Mouse (Mus musculus) gastrocnemius, postnatal 36 days (tissue): ENCODE measurements around the gene Dennd6b. TPM values are rescaled to one million over a fixed set of nuclear protein-coding genes. Genes with fewer than 3 reads are reported as not detected.

Experiments
- DNase-seq, 2 experiments: peaks; one replicate each; pipeline ENCODE4 v3.0.0; 2022
- intact Hi-C: fragments of 180-260 bp; cut with DNase I; formaldehyde crosslinking; loops from one replicate; pipeline ENCODE4 v1.15.1; 2025
- long read RNA-seq, 2 experiments: library from polyadenylated mRNA; stranded (forward); transcript quantifications; one replicate each; pipeline ENCODE4 v2.0.0; 2021
- total RNA-seq, 2 experiments: library from RNA; stranded (reverse); gene quantifications; 2 replicates each; pipeline ENCODE4 v1.2.3; 2021

Dennd6b gene
- 1 to 10 TPM; 7.6 to 9.0 TPM for total RNA-seq
- long read RNA-seq, experiment 1, full-length matches to known transcripts: 6 of 17 reads
- long read RNA-seq, experiment 1, partial matches to known transcripts: 0 of 17 reads
- long read RNA-seq, experiment 1, other reads (novel, unspliced or antisense): 11 of 17 reads
- long read RNA-seq, experiment 2, full-length matches to known transcripts: 17 of 29 reads
- long read RNA-seq, experiment 2, partial matches to known transcripts: 2 of 29 reads
- long read RNA-seq, experiment 2, other reads (novel, unspliced or antisense): 10 of 29 reads

DNA sequence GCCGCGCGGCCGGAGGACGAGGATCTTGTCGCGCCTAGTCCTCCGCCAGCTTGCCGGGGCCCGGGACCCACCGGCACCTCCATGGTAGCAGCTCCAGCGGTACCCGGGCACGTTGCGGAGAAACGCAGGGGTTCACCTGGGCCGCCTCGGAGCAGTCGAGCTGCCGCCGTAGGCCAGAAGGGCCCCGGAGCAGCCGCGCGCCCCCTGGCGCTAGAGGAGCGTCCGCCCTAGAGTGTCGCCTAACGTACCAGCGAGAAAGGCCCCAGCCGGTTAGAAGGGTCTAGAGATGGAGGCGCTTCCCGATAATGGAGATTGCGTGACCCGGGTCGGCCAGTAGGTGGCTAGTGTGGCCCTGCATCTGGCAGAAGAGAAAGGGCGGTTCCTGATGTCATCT is at the start of gene Dennd6b:
TSS of gene Dennd6b (minus strand) at position 184 of the 394 bp plus-strand sequence.
- peak; percentile 95 to 96 for DNase-seq
- intact Hi-C loops: no loop called here

GRCm38 (mm10) chr15:89241025-89241424 is 44.7 kb upstream of the Dennd6b start:
- intact Hi-C loops: no loop called here
- no peak for DNase-seq

DNA sequence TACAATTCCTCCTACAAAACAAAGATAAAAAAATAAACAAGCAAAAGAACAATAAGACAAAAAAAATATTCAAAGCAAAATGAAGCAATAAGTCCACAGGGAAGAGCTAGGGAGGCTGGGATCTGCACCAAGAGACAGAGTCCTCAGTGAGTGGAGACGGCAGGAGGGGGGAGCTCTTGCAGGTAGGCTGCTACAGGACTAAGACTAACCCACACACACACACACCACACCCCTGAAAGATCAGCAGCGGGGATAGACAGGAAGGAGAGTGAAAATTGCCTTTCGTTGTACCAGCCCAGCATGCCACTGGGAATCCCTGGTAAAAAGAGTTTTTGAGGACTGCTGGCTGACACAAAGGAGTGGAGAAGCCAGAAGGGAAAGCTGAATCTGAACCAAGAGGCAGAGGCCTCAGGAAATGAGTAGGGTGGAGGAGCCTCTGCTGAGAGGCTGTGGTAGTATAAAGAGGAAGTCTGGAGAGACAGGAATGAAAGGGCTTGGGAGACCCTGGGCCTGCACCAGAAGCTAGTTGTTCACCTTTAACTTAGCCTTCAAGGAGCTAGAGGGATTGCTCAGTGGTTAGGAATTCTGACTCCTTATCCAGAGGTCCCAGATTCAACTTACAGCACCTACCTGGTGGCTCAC is 43.6 kb upstream of the Dennd6b start:
- intact Hi-C loops: no loop called here
- DNase-seq: no peak

- DNase-seq: no peak
- intact Hi-C loops: no loop called here
Measured at GRCm38 (mm10) chr15:89234052-89234451, 37.8 kb upstream of the Dennd6b start.

- intact Hi-C loops: no loop called here
- peak in 1 of 2 experiments; percentile 25 for DNase-seq
Measured at GRCm38 (mm10) chr15:89233586-89233985, 37.3 kb upstream of the Dennd6b start.

DNA sequence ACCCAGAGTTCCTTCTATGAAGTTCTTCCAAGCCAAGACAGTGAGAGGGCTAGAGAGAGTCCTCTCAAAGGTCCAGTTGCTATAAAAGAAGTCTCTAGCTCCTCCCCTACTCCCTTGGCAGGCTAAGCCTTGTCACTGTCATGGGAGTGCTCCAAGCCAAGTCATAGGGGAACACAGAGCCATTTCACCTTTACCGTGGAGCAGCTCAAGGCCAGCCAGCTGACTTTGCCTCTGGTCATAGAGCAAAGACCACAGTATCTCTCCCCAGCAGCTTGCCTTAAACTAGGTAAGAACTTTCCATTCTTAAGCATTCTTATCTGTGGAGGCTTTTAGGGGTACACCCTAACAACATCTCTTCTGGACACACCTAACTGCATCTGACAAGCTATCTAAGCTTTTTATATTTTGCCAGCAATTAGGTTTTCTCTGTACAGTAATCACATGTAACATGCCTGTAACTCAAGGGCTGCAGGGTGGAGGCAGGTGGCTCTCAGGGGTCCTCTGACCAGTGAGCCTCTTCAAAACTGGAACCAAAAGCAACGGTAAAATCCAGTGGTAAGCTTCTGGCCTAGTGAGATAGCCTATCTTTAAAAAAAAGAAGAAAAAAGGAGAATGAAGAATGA is 19.4 kb upstream of the Dennd6b start:
- DNase-seq: peak; percentile 26 to 55
- intact Hi-C loops: no loop called here

- DNase-seq: no peak
- intact Hi-C loops: loop anchor here (5.0 kb wide), 2 partner anchors 93 to 128 kb away; partner anchors contain the start of genes Selenoo and Tubgcp6
Measured at GRCm38 (mm10) chr15:89214953-89215352, 18.7 kb upstream of the Dennd6b start.

DNA sequence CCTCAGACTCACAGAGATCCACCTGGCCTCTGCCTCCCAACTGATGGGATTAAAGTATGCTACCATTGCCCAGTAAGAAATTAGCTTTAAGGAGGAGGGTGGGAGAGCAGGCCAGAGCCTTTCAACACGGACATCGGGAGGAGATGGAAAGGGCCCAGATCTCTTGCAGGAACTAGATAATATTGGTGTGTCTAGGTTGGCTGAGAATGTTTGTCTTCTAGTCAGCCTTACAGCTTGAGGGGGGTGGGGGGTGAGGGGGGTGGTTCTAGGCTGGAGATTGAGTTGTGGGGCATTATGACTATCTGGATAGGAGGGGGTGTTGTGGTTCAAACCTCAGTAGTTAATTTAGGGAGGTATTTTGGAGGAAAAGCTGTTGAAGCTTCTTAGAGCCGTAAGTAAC is 17.2 kb upstream of the Dennd6b start:
- intact Hi-C loops: loop anchor here (5.0 kb wide), 2 partner anchors 91 to 126 kb away; partner anchors contain the start of genes Selenoo and Tubgcp6
- DNase-seq: no peak

DNA sequence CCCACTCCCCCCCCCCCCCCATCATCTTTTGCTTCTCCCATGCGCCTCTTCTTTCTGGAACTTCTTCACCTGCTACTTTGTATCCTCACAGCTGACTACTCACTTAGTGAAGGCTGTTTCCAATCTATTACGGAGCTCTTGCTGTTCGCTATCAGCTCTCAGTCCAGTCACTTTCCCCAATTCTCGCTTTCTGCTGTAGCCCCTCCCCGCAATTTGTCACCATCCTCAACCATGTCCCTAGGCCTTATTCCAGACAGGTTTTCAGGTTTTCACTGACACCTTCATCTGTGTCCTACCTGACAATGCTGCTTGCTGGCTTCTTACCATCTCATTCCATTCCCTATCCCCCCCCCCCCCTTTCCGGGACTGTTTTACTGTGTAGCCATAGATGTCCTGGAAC is 16.2 kb upstream of the Dennd6b start:
- no peak for DNase-seq
- intact Hi-C loops: loop anchor here (5.0 kb wide), 2 partner anchors 90 to 125 kb away; partner anchors contain the start of genes Selenoo and Tubgcp6

GRCm38 (mm10) chr15:89211716-89212461 is 15.6 kb upstream of the Dennd6b start:
- DNase-seq: peak in 1 of 2 experiments; percentile 19
- intact Hi-C loops: loop anchor here (5.0 kb wide), 2 partner anchors 90 to 125 kb away; partner anchors contain the start of genes Selenoo and Tubgcp6

DNA sequence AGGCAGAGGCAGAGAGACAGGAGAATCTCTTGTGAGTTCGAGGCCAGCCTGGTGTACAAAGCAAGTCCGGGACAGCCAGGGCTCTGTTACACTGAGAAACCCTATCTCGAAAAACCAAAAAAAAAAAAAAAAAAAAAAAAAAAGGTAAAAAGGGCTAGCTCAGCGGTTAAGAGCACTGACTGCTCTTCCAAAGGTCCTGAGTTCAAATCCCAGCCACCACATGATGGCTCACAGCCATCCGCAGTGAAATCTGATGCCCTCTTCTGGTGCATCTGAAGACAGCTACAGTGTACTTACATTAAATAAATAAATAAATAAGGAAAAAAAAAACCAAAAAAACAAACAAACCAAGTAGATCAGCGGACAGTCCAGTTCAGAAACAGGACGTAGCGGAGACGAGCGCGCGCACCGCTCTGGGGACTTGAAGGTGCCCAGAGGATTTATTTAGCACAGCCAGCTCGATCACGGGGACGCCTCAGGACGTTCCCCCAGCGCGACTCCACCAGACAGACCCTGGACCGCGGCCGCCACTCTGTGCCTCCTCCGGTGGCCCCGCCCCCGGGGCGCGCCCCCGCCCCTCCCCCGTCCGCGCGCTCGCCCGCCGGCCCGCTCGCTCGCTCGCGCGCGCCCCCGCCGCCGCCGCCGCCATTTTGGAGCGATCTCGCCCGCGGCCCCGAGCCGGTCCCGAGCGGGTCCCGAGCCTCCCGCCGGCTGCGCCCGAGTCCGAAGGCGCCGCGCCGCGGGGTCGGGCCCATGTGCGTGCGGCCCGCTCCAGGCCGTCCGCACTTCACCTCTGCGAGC is 14.8 kb upstream of the Dennd6b start, which contains the start of gene Ppp6r2:
TSS of gene Ppp6r2 (plus strand) at position 639 of the 801 bp plus-strand sequence.
- DNase-seq: peak; percentile 78 to 82
- intact Hi-C loops: loop anchor here (5.0 kb wide), 2 partner anchors 89 to 124 kb away; partner anchors contain the start of genes Selenoo and Tubgcp6

GRCm38 (mm10) chr15:89209886-89210761 is 13.8 kb upstream of the Dennd6b start:
- intact Hi-C loops: loop anchor here (5.0 kb wide), 3 partner anchors 53 to 123 kb away; partner anchors contain the start of genes Selenoo and Tubgcp6
- DNase-seq: peak; percentile 85 to 86

DNA sequence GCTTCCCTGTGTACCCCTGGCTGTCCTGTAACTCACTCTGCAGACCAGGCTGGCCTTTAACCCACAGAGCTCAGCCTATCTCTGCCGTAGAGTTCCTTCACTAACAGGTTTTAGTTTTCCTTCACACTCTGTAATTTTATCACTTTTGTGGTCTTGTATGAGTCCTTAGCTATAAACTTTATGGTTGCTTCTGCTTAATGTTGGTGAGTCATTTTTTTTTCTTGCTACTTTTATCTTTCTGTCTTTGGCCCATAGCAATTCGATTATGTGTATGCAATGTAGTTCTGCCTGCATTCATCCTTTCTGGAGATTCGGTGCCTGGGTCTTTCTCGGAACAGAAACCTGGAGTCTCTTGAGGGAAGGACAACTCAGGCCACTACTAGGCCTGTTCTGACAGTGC is 11.2 kb upstream of the Dennd6b start:
- intact Hi-C loops: loop anchor here (5.0 kb wide), 1 partner anchor 50 kb away; no protein-coding TSS in a partner anchor
- no peak for DNase-seq

GRCm38 (mm10) chr15:89197056-89197455 is 760 bp upstream of the Dennd6b start:
- intact Hi-C loops: no loop called here
- DNase-seq: no peak

GRCm38 (mm10) chr15:89195690-89196312 is 495 bp downstream of the Dennd6b start:
- peak; percentile 86 to 89 for DNase-seq
- intact Hi-C loops: no loop called here

DNA sequence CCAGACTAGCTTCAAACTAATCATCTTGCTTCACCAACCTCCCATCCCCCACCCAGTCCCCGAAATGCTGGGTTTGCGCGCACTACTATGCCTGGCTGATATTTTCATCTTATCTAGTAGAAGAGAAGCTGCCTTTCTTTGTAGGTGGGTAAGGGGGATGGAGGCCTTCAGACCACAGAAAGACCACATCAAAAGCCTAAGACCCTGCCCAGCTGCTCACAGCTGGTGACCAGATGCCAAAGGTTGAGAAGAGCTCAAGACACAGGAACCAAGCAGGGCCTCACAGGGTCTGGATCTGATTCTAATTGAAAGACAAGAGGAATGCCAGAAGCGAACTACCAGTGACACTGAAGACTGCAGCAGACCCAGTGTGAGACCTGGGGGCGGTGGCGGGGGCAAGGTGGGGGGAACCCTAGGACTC is 1.0 kb downstream of the Dennd6b start:
- intact Hi-C loops: no loop called here
- no peak for DNase-seq

GRCm38 (mm10) chr15:89184937-89185227 is 11.4 kb downstream of the Dennd6b start:
- intact Hi-C loops: no loop called here
- DNase-seq: no peak
